Mouse (Mus musculus): ENCODE measurements around the gene Fam71d.

The Fam71d gene

GRCm38 (mm10) chr12:78691325-78691724 lies at the start of gene Fam71d:
Fam71d (plus strand) TSS chr12:78691535.
- no peak for DNase-seq (ENCODE audit: low spot score in 2 of 2)

DNA sequence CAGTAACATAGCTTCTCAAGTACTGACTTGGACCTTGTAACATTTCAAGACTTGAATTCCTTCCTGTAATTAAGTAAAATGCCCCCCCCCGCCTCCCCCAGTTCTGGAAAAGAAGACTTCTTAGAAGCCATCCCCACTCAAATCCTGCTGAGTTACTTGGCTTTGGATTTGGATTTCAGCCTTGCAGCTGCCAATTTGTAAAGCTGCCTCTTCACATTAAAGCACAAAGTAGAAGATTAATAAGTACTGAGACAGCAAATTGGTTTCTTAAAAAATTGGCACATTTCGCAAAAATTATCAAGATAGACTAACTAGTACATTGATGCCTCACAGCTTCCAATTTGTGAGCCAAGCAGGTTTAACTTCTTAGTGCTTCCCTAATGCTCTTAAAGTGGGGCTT lies 47.6 kb upstream of the Fam71d start:
- DNase-seq (ENCODE audit: low spot score in 2 of 2) = no peak

GRCm38 (mm10) chr12:78645282-78645681 lies 46.1 kb upstream of the Fam71d start:
- DNase-seq (ENCODE audit: low spot score in 2 of 2) = no peak

DNA sequence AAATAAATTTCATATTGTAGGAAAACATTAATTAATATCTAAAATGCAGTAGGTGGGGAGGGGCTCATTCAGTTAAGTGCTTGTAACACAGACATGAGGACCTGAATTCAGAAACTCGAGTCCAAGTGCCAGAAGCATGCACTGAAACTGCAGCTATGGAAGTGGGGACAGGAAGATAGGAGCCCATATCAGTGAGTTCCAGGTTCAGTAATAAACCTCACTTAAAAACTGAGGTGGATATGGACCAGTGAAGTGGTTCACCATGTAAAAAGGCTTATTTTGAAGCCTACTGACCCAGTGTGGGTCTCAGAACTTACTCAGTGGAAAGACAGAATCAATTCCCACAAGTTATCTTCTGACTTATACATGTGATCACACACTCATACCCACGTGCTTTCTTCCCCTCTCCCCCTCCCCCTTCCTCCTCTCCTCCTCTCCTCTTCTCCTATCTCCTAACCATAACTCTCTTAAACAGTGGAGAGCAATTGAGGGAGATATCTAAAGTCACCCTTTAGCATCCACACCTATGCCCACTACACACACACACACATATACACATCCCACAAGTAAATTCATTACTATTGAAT lies 31.5 kb upstream of the Fam71d start:
- no peak for DNase-seq (ENCODE audit: low spot score in 2 of 2)

- no peak for DNase-seq (ENCODE audit: low spot score in 2 of 2)
These were observed 13.1 kb upstream of the Fam71d start for GRCm38 (mm10) chr12:78678101-78678806.

GRCm38 (mm10) chr12:78678807-78679189 lies 12.5 kb upstream of the Fam71d start:
- DNase-seq (ENCODE audit: low spot score in 2 of 2) = no peak

DNA sequence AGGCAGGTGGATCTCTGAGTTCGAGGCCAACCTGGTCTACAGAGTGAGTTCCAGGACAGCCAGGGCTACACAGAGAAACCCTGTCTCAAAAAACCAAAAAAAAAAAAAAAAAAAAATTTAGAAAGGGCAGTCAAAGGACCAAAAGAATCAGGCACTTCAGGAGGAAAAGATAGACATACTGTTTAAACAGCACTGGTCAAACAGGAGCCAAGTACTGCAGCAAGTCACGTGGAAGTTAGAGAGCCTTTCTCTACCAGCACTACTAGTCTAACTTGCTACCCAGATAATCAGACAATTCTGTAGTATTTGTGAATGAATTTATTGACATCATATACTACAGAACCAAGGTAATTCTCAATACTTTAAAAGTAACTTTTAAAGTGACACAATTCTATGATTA lies 10.3 kb upstream of the Fam71d start:
- no peak for DNase-seq (ENCODE audit: low spot score in 2 of 2)

- no peak for DNase-seq (ENCODE audit: low spot score in 2 of 2)
These were observed 9.1 kb upstream of the Fam71d start for GRCm38 (mm10) chr12:78682279-78682678.

- DNase-seq (ENCODE audit: low spot score in 2 of 2) = no peak
These were observed 5.6 kb upstream of the Fam71d start for GRCm38 (mm10) chr12:78685669-78686215.

- no peak for DNase-seq (ENCODE audit: low spot score in 2 of 2)
These were observed 2.5 kb upstream of the Fam71d start for GRCm38 (mm10) chr12:78688876-78689275.

GRCm38 (mm10) chr12:78693281-78693680 lies 1.9 kb downstream of the Fam71d start:
- no peak for DNase-seq (ENCODE audit: low spot score in 2 of 2)

DNA sequence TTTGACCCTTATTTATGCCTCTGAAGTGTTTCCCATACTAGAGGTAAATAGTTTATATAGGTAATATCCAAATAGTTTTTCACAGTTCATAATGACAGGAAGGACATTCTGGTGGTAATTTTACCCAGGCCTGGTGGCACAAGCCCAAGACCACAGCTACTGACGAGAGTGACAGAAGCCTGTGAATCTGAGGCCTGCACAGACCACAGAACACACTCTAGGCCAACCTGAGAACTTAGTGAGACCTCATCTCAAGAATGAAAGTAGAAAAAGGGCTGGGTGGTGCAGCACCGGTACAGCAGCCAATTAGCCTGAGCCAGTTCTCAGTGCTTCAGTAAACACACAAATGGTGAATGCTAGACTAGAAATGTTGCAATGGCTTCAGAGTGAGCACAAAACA lies 26.4 kb downstream of the Fam71d start:
- no peak for DNase-seq (ENCODE audit: low spot score in 2 of 2)

GRCm38 (mm10) chr12:78727723-78728122 lies 36.4 kb downstream of the Fam71d start:
- DNase-seq (ENCODE audit: low spot score in 2 of 2) = no peak

- DNase-seq (ENCODE audit: low spot score in 2 of 2) = no peak
These were observed 48.3 kb downstream of the Fam71d start for GRCm38 (mm10) chr12:78739633-78740032.

GRCm38 (mm10) chr12:78740289-78740688 lies 49.0 kb downstream of the Fam71d start:
- DNase-seq (ENCODE audit: low spot score in 2 of 2) = no peak

DNA sequence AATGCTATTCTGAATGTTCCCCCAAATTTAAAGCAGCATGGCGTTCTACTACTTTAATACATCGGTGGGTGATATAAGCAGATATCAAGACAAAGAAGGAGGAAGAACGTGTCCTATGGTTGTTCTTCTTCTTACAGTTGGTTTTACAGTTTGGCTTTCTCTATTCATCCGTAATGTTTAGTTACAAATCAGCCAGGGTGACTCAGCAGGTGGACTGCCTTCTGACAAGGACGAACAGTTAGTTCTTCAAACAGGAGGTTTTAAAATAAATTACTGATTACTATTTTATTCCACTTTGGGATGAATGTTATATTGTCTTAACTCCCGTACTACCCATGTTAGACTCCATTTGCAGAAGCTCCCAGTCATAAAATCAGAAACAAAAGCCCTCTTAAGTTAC lies 54.9 kb downstream of the Fam71d start:
- no peak for DNase-seq (ENCODE audit: low spot score in 2 of 2)

- no peak for DNase-seq (ENCODE audit: low spot score in 2 of 2)
These were observed 56.1 kb downstream of the Fam71d start for GRCm38 (mm10) chr12:78747406-78747805.

GRCm38 (mm10) chr12:78748113-78748512 lies 56.8 kb downstream of the Fam71d start:
- DNase-seq (ENCODE audit: low spot score in 2 of 2) = peak in 1 of 2 experiments; percentile 12

- DNase-seq (ENCODE audit: low spot score in 2 of 2) = peak; percentile 88 to 92
These were observed 57.4 kb downstream of the Fam71d start, which contains the start of gene Mpp5 for GRCm38 (mm10) chr12:78748557-78749377. Mpp5 (plus strand) TSS chr12:78748907.

DNA sequence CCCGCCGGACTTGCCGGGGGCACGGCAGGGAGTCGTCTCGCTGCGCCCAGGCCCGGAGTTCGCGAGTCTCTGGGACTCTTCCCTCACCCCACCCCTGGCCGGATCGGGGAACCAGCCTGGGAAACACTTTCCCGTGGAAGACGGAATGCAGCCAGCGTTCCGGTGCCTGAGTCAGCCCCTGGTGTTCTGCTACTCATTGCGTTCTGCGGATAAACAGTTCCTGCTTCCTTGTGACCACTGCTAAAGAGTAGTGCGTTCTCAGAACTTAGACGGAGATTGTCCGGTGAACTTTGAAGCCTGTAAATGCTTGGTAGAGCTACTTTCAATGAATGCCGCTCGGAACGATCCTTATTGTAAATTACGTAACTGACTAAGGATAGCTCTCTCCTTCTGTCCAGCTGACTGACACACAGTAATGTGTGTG lies 58.1 kb downstream of the Fam71d start:
- DNase-seq (ENCODE audit: low spot score in 2 of 2) = no peak

- no peak for DNase-seq (ENCODE audit: low spot score in 2 of 2)
These were observed 70.6 kb downstream of the Fam71d start for GRCm38 (mm10) chr12:78761979-78762378.

DNA sequence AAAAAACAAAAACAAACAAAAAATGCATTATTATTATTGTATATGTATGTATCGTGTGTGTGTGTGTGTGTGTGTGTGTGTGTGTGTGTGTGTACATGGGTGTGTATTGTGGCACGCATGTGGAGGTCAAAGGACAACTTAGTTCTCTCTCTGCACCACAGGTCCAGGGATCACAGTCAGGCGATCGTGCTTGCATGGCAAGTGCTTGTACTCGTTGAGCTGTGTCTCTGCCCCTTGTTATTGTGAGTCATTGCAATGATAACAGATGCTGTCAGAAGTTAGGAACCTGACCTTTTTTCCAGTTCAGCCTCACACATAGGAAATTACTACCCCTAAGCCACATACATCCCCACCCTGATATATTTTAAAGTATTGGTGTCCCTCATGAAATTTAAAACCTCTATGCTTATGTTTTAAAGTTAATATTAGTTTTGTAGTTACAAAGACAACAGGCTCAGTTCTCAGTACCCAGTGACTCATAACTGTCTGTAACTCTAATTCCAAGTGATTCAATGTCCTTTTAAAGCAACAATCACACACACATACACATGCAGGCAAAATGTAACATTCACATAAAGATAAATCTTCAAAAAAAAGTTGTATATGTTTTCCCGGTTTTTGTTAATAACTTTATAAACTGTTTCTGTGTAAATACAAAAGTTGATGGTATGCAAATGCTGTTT lies 77.8 kb downstream of the Fam71d start:
- no peak for DNase-seq (ENCODE audit: low spot score in 2 of 2)

Measured in spleen, postnatal 14 days (tissue).